Mouse (Mus musculus): ENCODE measurements around the gene Itgax. TPM values are rescaled to one million over a fixed set of nuclear protein-coding genes. Genes with fewer than 3 reads are reported as not detected.

Itgax gene
- polyA plus RNA-seq (2015; fragmentation: Nextera tagmentation; extraction: Ambion mirVana): 0.06 TPM in 2 replicates

DNA sequence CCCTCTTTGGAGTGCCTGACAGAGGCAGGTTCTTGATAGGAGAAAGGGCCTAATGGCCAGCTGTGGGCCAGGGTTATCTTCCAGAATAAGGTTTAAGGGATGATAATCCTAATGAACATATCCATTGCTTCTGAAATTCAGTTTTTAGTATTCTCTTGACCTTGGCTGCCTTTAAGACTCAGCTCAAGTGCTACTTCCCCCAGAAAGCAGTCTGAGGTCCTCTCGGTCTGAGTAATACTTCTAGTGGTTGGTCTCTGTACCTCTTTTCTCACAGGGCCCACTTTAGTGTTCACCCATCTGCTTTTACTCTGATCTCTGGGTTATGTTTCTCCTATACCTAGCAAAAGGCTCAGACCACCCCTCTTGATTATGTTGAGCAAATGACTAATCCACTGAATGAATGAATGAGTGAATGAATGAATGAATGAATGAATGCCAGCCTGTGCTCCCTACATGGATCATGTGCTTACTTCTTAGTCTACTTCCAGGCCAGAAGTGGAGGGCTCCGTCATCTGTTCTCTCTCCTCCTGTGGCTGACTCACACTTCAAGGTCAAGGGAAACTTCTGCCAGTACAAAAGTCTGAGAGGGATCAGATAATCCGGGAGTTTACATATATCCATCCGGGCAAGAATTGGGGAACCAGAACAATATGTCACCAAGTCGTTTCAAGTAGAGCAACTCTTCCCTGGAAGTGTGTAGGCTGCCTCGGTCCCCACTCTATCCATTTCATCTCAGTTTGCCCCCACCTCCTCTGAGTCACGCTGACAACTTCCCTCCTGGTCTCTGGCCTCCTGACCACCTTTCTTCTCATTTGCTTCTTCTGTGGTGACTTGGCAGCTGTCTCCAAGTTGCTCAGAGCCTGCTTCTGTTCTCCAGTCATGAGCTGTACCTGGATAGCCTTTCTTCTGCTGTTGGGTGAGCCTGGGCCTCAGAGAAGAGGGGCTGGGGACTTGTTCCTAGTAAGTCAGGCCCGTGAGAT is at the start of gene Itgax:
TSS of gene Itgax (plus strand) at position 807 of the 980 bp plus-strand sequence.
- ATAC-seq (ENCODE audit: low FRiP score, low TSS enrichment): no peak

DNA sequence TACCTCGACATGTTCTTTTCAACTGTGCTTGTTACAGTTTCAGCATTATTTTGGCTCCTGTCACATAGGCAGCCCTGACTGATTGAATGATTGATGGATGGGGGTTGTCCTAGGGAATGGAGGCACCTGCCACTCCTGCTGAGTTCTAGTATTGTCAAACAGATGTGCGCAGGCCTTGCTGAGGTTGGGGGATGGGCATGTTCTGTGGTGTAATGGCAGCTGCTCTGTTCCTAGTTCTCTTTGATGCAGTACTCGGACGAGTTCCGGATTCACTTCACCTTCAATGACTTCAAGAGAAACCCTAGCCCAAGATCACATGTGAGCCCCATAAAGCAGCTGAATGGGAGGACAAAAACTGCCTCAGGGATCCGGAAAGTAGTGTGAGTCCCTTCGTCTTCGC is 49.3 kb upstream of the Itgax start:
- Histone ChIP-seq H3K4me1 (ENCODE audit: insufficient read depth, low read length) (no peaks in the 10 kb centered on the region), H3K4me2 (replicated peaks; ENCODE audit: low read depth, low read length) (no peak overlapping the region), H3K27me3 (ENCODE audit: insufficient read depth, low read length) (no peaks in the 10 kb centered on the region), H3K27ac (ENCODE audit: low read length) (no peak overlapping the region), H3K36me3 (ENCODE audit: insufficient read depth, low read length) (no peaks in the 10 kb centered on the region), H3K9me3 (ENCODE audit: low read length) (no peaks in the 10 kb centered on the region), H3K9ac (replicated peaks; ENCODE audit: low read length) (no peak overlapping the region), H3K4me3 (ENCODE audit: low read length) (no peak overlapping the region)
- no peak for ATAC-seq (ENCODE audit: low FRiP score, low TSS enrichment)
- 73% methylated on average over 8 of the region's 8 CpGs for WGBS

More for the DNA sequence above, at the start of gene Itgax:
- Histone ChIP-seq H3K27me3 (ENCODE audit: insufficient read depth, low read length) (no peaks in the 10 kb centered on the region), H3K9me3 (ENCODE audit: low read length) (no peaks in the 10 kb centered on the region), H3K4me3 (ENCODE audit: low read length) (no peak within 1 kb of the TSS), H3K4me2 (replicated peaks; ENCODE audit: low read depth, low read length) (no peak within 1 kb of the TSS), H3K9ac (replicated peaks; ENCODE audit: low read length) (no peak within 1 kb of the TSS), H3K36me3 (ENCODE audit: insufficient read depth, low read length) (no peaks in the 10 kb centered on the region), H3K27ac (ENCODE audit: low read length) (no peak within 1 kb of the TSS), H3K4me1 (ENCODE audit: insufficient read depth, low read length) (no peaks in the 10 kb centered on the region)
- WGBS: 74% methylated on average over 8 of the region's 8 CpGs

DNA sequence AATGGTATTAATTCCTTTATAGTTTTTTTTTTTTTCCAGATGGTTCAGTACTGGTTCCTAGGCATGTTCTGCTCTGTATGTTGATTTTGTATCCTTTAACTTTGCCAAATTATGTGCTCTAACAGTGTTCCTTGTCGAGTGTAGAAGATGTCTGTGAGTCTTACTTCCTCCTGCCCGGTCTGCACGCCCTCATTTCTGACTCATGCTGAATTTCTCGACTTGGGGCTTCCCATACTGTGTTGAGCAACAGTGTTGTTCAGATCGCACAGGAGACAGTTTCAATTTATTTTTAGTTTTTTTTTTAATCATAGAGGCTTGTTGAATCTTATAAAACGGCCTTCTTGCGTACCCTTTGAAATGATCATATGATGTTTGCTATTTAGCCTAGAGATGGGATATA is 40.2 kb upstream of the Itgax start:
- no peak overlapping the region for H3K27ac ChIP-seq (ENCODE audit: low read length)
- no peak overlapping the region for H3K9ac ChIP-seq (replicated peaks; ENCODE audit: low read length)
- whole genome bisulfite sequencing: 85% methylated on average over 7 of the region's 7 CpGs
- no peak overlapping the region for H3K4me2 ChIP-seq (replicated peaks; ENCODE audit: low read depth, low read length)
- H3K27me3 ChIP-seq (ENCODE audit: insufficient read depth, low read length): no peaks in the 10 kb centered on the region
- no peak for ATAC-seq (ENCODE audit: low FRiP score, low TSS enrichment)
- no peak overlapping the region for H3K4me3 ChIP-seq (ENCODE audit: low read length)
- H3K36me3 ChIP-seq (ENCODE audit: insufficient read depth, low read length): no peaks in the 10 kb centered on the region
- H3K4me1 ChIP-seq (ENCODE audit: insufficient read depth, low read length): no peaks in the 10 kb centered on the region
- H3K9me3 ChIP-seq (ENCODE audit: low read length): no peaks in the 10 kb centered on the region

DNA sequence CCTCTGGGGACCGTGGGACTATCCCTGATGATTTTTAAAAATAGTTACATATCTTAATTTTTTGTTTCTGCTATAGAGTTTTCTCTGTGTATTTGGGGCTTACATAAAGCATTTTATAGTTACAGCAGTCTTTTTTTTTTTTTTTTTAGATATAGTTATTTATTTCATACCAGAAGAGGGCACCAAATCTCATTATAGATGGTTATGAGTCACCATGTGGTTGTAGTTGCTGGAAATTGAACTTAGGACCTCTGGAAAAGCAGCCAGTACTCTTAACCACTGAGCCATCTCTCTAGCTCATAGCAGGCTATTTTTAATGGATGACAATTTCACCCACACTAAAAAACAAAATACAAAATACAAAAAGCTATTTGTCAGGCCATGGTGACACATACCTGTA is 31.2 kb upstream of the Itgax start:
- Histone ChIP-seq H3K9me3 (ENCODE audit: low read length) (no peaks in the 10 kb centered on the region), H3K27me3 (ENCODE audit: insufficient read depth, low read length) (no peaks in the 10 kb centered on the region), H3K9ac (replicated peaks; ENCODE audit: low read length) (no peak overlapping the region), H3K36me3 (ENCODE audit: insufficient read depth, low read length) (no peaks in the 10 kb centered on the region), H3K4me1 (ENCODE audit: insufficient read depth, low read length) (no peaks in the 10 kb centered on the region), H3K4me2 (replicated peaks; ENCODE audit: low read depth, low read length) (no peak overlapping the region), H3K4me3 (ENCODE audit: low read length) (no peak overlapping the region), H3K27ac (ENCODE audit: low read length) (no peak overlapping the region)
- 71% methylated on average over 1 of the region's 1 CpGs for WGBS
- ATAC-seq (ENCODE audit: low FRiP score, low TSS enrichment): no peak

DNA sequence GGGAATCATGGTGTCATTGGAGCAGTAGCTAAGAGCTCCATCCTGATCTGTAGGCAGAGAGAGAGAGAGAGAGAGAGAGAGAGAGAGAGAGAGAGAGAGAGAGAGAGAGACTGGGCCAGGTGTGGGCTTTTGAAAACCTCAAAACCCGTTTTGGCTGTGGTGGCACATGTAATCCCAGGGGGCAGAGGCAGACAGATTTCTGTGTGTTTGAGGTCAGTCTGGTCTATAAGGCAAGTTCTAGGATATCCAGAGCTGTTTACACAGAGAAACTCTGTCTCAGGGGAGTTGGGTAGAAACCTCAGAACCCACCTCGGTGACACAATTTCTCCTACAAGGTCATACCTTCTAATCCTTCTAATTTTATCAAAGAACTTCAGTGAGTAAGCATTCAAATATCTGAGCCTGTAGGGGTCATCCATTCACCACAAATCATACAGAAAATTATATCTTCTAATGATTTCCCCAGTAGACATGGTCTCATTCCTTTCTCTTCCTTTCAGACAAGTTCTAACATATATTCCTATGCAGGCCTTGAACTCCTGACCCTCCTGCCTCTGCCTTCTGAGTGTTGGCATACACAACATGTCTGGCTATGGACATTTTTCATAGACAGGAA is 28.5 kb upstream of the Itgax start:
- ATAC-seq (ENCODE audit: low FRiP score, low TSS enrichment): no peak
- no peaks in the 10 kb centered on the region for H3K9me3 ChIP-seq (ENCODE audit: low read length)
- H3K4me3 ChIP-seq (ENCODE audit: low read length): no peak overlapping the region
- no peak overlapping the region for H3K4me2 ChIP-seq (replicated peaks; ENCODE audit: low read depth, low read length)
- no peaks in the 10 kb centered on the region for H3K36me3 ChIP-seq (ENCODE audit: insufficient read depth, low read length)
- WGBS: 77% methylated on average over 2 of the region's 2 CpGs
- H3K9ac ChIP-seq (replicated peaks; ENCODE audit: low read length): no peak overlapping the region
- H3K27ac ChIP-seq (ENCODE audit: low read length): no peak overlapping the region
- H3K4me1 ChIP-seq (ENCODE audit: insufficient read depth, low read length): no peaks in the 10 kb centered on the region
- H3K27me3 ChIP-seq (ENCODE audit: insufficient read depth, low read length): no peaks in the 10 kb centered on the region

DNA sequence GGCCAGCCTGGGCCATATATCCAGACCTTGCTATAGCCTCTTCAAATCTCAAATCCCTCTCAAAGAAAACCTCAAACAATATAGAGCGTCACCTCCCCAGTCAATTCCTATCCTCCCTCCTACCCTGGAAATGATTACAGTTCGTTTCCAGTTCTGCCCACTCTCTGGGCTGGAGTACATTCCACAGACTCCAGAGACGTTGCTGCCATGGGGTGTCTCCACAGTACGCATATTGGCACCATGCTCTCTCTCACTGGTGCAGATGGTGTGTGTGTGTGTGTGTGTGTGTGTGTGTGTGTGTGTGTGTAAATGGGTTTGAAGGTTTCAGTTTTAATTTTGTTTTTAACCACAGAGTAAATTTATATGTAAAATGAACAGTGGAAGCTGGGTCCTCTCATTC is 24.1 kb upstream of the Itgax start:
- no peaks in the 10 kb centered on the region for H3K4me1 ChIP-seq (ENCODE audit: insufficient read depth, low read length)
- H3K4me3 ChIP-seq (ENCODE audit: low read length): no peak overlapping the region
- no peaks in the 10 kb centered on the region for H3K27me3 ChIP-seq (ENCODE audit: insufficient read depth, low read length)
- H3K9ac ChIP-seq (replicated peaks; ENCODE audit: low read length): no peak overlapping the region
- 59% methylated on average over 4 of the region's 4 CpGs for WGBS
- H3K36me3 ChIP-seq (ENCODE audit: insufficient read depth, low read length): no peaks in the 10 kb centered on the region
- no peak for ATAC-seq (ENCODE audit: low FRiP score, low TSS enrichment)
- H3K27ac ChIP-seq (ENCODE audit: low read length): no peak overlapping the region
- H3K4me2 ChIP-seq (replicated peaks; ENCODE audit: low read depth, low read length): no peak overlapping the region
- H3K9me3 ChIP-seq (ENCODE audit: low read length): no peaks in the 10 kb centered on the region

DNA sequence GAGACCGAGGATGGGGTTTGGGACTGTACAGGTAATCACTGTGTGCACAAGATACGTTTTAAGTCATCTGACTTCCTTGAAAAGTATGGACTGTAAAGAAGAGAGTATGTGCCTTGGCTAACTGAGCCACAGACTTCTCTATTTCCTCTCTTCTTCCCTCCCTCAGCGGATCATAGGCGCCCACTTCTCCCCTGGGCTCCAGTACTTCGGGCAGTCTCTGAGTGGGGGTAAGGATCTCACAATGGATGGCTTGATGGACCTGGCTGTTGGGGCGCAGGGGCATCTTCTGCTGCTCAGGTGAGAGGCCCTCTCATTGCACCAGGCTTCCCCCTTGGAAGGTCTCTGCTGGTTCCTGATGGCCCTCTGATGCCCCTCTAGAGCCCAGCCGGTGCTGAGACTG is 21.9 kb upstream of the Itgax start:
- no peak overlapping the region for H3K4me2 ChIP-seq (replicated peaks; ENCODE audit: low read depth, low read length)
- ATAC-seq (ENCODE audit: low FRiP score, low TSS enrichment): no peak
- no peaks in the 10 kb centered on the region for H3K4me1 ChIP-seq (ENCODE audit: insufficient read depth, low read length)
- H3K4me3 ChIP-seq (ENCODE audit: low read length): no peak overlapping the region
- no peak overlapping the region for H3K27ac ChIP-seq (ENCODE audit: low read length)
- no peak overlapping the region for H3K9ac ChIP-seq (replicated peaks; ENCODE audit: low read length)
- no peaks in the 10 kb centered on the region for H3K27me3 ChIP-seq (ENCODE audit: insufficient read depth, low read length)
- no peaks in the 10 kb centered on the region for H3K36me3 ChIP-seq (ENCODE audit: insufficient read depth, low read length)
- WGBS: 86% methylated on average over 7 of the region's 7 CpGs
- H3K9me3 ChIP-seq (ENCODE audit: low read length): no peaks in the 10 kb centered on the region

DNA sequence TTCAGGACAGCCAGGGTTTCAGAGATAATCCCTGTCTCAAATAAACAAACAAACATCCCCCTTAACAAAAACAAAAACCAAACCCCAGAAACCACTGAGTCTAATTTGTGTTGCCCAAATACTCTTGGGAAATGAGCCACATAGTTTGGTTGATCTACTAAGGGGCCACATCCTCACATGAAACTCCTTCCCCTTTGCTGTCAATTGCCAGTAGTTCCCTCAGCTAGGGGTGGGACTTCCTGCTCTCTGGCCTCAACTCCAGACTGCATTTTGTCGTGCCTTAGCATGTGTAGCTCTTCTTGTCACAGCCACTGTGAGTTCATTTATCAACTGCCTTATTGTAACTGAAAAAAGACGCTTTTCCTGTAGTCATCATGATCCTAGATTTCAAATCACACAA is 19.0 kb upstream of the Itgax start:
- no peak for ATAC-seq (ENCODE audit: low FRiP score, low TSS enrichment)
- Histone ChIP-seq H3K27ac (ENCODE audit: low read length) (no peak overlapping the region), H3K36me3 (ENCODE audit: insufficient read depth, low read length) (no peaks in the 10 kb centered on the region), H3K4me3 (ENCODE audit: low read length) (no peak overlapping the region), H3K4me1 (ENCODE audit: insufficient read depth, low read length) (no peaks in the 10 kb centered on the region), H3K9ac (replicated peaks; ENCODE audit: low read length) (no peak overlapping the region), H3K9me3 (ENCODE audit: low read length) (no peaks in the 10 kb centered on the region), H3K4me2 (replicated peaks; ENCODE audit: low read depth, low read length) (no peak overlapping the region), H3K27me3 (ENCODE audit: insufficient read depth, low read length) (no peaks in the 10 kb centered on the region)
- 60% methylated on average over 2 of the region's 2 CpGs for WGBS

DNA sequence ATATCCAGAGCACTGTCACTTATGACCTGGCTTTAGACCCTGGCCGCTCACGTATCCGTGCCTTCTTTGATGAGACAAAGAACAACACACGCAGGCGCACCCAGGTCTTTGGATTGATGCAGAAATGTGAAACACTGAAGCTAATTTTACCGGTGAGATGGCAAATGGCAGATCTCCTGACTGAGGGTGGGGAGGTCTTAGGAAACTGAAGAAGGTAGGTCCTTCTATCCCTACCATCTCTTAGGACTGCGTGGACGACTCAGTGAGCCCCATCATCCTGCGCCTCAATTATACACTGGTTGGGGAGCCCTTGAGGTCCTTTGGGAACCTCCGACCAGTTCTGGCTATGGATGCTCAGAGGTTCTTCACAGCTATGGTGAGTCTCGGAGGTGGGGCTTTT is 17.2 kb upstream of the Itgax start:
- 89% methylated on average over 11 of the region's 11 CpGs for WGBS
- no peaks in the 10 kb centered on the region for H3K36me3 ChIP-seq (ENCODE audit: insufficient read depth, low read length)

More for the DNA sequence above, 17.2 kb upstream of the Itgax start:
- Histone ChIP-seq H3K9me3 (ENCODE audit: low read length) (no peaks in the 10 kb centered on the region), H3K27me3 (ENCODE audit: insufficient read depth, low read length) (no peaks in the 10 kb centered on the region), H3K27ac (ENCODE audit: low read length) (no peak overlapping the region), H3K4me1 (ENCODE audit: insufficient read depth, low read length) (no peaks in the 10 kb centered on the region), H3K4me2 (replicated peaks; ENCODE audit: low read depth, low read length) (no peak overlapping the region), H3K9ac (replicated peaks; ENCODE audit: low read length) (no peak overlapping the region), H3K4me3 (ENCODE audit: low read length) (no peak overlapping the region)
- ATAC-seq (ENCODE audit: low FRiP score, low TSS enrichment): no peak

Measured in kidney, embryonic 16.5 days (tissue).